Mouse (Mus musculus) liver, embryonic 14.5 days (tissue): ENCODE measurements around the gene A830031A19Rik. TPM values are rescaled to one million over a fixed set of nuclear protein-coding genes. Genes with fewer than 3 reads are reported as not detected.

Experiments
- ATAC-seq: fragments of 200-750 bp; cut with Nextera tagmentation; 2 replicates; pipeline ENCODE4 v1.8.0; 2017; ENCODE audit warnings: moderate number of reproducible peaks, mild to moderate bottlenecking, moderate library complexity; ENCODE audit not compliant: insufficient read depth
- DNase-seq, 3 experiments: peaks; one replicate each; pipeline ENCODE4 v3.0.0-alpha.2; 2012 to 2013; ENCODE audit warnings: low read depth in 3 of 3, low spot score in 3 of 3
- H3K27ac ChIP-seq: fragments of 300-500 bp; sonication (generic); 2 replicates; pipeline ENCODE4 v1.5.1; 2014; ENCODE audit warnings: moderate library complexity, mild to moderate bottlenecking, control low read depth, inconsistent platforms
- H3K27me3 ChIP-seq: fragments of 300-500 bp; sonication (generic); 2 replicates; pipeline ENCODE4 v1.6.1; 2014; ENCODE audit warnings: mild to moderate bottlenecking, low read length, moderate library complexity; ENCODE audit not compliant: control insufficient read depth, insufficient read depth
- H3K36me3 ChIP-seq: fragments of 300-500 bp; sonication (generic); replicated peaks from 2 replicates; pipeline ENCODE4 v1.6.1; 2014; ENCODE audit warnings: low read depth; ENCODE audit not compliant: control insufficient read depth, insufficient read depth
- H3K4me1 ChIP-seq, 2 experiments: fragments of 200-500 bp in 1 of 2; fragments of 300-500 bp in 1 of 2; sonication (generic) in 1 of 2; replicated peaks; 2 replicates each; pipeline ENCODE4 v1.6.1; 2012 to 2014; ENCODE audit warnings: antibody characterized with exemption in 1 of 2, inconsistent platforms in 1 of 2, low read length in 1 of 2; ENCODE audit not compliant: control insufficient read depth in 2 of 2, insufficient read depth in 2 of 2
- H3K4me2 ChIP-seq: fragments of 300-500 bp; sonication (generic); 2 replicates; pipeline ENCODE4 v1.6.1; 2014; ENCODE audit warnings: low read depth, mild to moderate bottlenecking, control low read depth, moderate library complexity
- H3K4me3 ChIP-seq, 2 experiments: fragments of 200-500 bp in 1 of 2; fragments of 300-500 bp in 1 of 2; sonication (generic) in 1 of 2; 2 replicates each; pipeline ENCODE4 v1.5.1; 2012 to 2014; ENCODE audit warnings: low read depth in 2 of 2, low read length in 2 of 2, mild to moderate bottlenecking in 2 of 2, control low read depth in 1 of 2, inconsistent platforms in 1 of 2, moderate library complexity in 1 of 2; ENCODE audit not compliant: insufficient read depth in 1 of 2
- H3K9ac ChIP-seq: fragments of 300-500 bp; sonication (generic); replicated peaks from 2 replicates; pipeline ENCODE4 v1.6.1; 2014; ENCODE audit warnings: mild to moderate bottlenecking, control low read depth, moderate library complexity
- H3K9me3 ChIP-seq: fragments of 300-500 bp; sonication (generic); 2 replicates; pipeline ENCODE4 v1.6.1; 2016; ENCODE audit warnings: low read length, mixed read lengths; ENCODE audit not compliant: control insufficient read depth
- CTCF ChIP-seq: IDR thresholded peaks from 2 replicates; pipeline ENCODE4 v1.5.1; 2016; ENCODE audit warnings: antibody characterized with exemption, low read depth, control low read depth
- EP300 ChIP-seq: IDR thresholded peaks from 2 replicates; pipeline ENCODE4 v1.6.1; 2016; ENCODE audit warnings: antibody characterized with exemption, low read depth
- WGBS: fragments of 180-500 bp; shearing (Covaris S2); extraction: QIAGEN DNeasy Blood & Tissue Kit; methylation state at CpG from one replicate; pipeline ENCODE4 v1.1.7; 2014; ENCODE audit not compliant: insufficient replicate concordance; 5-methylcytosine and 5-hydroxymethylcytosine counted together
- polyA plus RNA-seq, 2 experiments: library from polyadenylated mRNA; depleted of rRNA in 1 of 2; stranded (reverse) in 1 of 2; unstranded in 1 of 2; fragments of >200 nt; fragmentation: Nextera tagmentation in 1 of 2; extraction: Ambion mirVana in 1 of 2; gene quantifications; 2 replicates each; pipeline versions ENCODE4 v1.2.1 to v1.2.3; 2012 to 2014

A830031A19Rik gene
- polyA plus RNA-seq, 2 experiments: not detected

GRCm38 (mm10) chr11:24049226-24050031 lies 25.4 kb downstream of the A830031A19Rik start:
- ATAC-seq: no peak; the same call in 1 of the 2 replicates
- Histone ChIP-seq H3K36me3 (no peaks in the 10 kb centered on the region), H3K27me3 (no peaks in the 10 kb centered on the region; the same call in 1 of the 2 replicates), H3K4me2 (peak overlapping the region; percentile 55), H3K4me3 (peak overlapping the region; percentile 38 to 50), H3K4me1 (no peaks in the 10 kb centered on the region), H3K27ac (no peak overlapping the region), H3K9me3 (no peaks in the 10 kb centered on the region), H3K9ac (no peak overlapping the region; the same call in 1 of the 2 replicates)
- 5% methylated on average over 28 of the region's 28 CpGs for WGBS
- TF ChIP-seq CTCF: peak; percentile 100
- TF ChIP-seq EP300: no peak
- DNase-seq: peak; percentile 30 to 35 (median 30)

DNA sequence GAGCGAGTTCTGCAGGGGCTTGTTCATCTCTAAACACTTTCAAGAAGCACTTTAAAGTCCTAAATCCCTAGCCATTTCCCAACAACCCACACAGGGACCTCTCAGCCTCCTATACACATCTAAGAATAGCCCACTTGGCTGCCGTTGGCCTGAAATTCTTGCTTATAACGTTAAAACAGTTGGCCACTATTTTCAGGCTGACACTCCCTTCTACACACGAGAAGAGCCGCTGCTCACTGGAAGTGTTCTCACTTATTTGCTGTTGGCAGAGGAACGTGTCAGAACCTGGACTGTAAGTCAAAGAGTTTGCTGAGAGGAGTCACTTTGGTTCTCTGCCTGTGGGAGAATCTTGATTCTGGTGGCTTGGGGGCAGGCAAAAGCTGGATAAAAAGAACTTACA lies 30.8 kb downstream of the A830031A19Rik start:
- WGBS: 59% methylated on average over 6 of the region's 6 CpGs
- DNase-seq (no peak), ATAC-seq (no peak)
- Histone ChIP-seq H3K9me3 (no peaks in the 10 kb centered on the region), H3K27me3 (no peaks in the 10 kb centered on the region), H3K4me2 (no peak overlapping the region), H3K9ac (no peak overlapping the region), H3K4me3 (no peak overlapping the region), H3K4me1 (no peaks in the 10 kb centered on the region), H3K27ac (no peak overlapping the region), H3K36me3 (no peaks in the 10 kb centered on the region)
- TF ChIP-seq CTCF (no peak), EP300 (no peak)

DNA sequence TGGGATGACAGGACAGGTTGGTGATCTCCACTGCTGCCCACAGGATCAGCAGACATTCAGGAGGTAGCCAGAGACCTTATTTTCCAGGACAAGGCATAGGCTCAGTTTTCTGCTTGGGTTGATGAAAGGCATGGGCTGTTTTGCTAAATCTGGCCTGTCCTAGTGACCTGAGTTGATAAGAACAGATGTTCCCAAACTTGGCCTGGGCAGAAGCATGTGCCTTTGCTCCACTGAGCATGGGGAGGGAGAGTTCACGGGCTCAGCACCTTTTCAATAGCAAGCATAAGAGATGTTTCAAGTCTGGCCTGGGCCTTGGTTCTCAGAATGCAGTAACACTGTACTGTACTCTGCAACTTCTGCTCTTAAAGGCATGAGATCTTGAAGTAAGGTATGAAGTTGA lies 54.1 kb downstream of the A830031A19Rik start:
- no peaks in the 10 kb centered on the region for H3K36me3 ChIP-seq
- H3K9me3 ChIP-seq: no peaks in the 10 kb centered on the region
- TF ChIP-seq EP300 (no peak), CTCF (no peak)
- H3K27ac ChIP-seq: no peak overlapping the region
- no peaks in the 10 kb centered on the region for H3K27me3 ChIP-seq
- no peak overlapping the region for H3K4me2 ChIP-seq
- ATAC-seq (no peak), DNase-seq (no peak)
- WGBS: 44% methylated on average over 1 of the region's 1 CpGs
- H3K9ac ChIP-seq: no peak overlapping the region
- no peaks in the 10 kb centered on the region for H3K4me1 ChIP-seq
- no peak overlapping the region for H3K4me3 ChIP-seq

GRCm38 (mm10) chr11:24018783-24019182 lies 56.1 kb downstream of the A830031A19Rik start:
- Histone ChIP-seq H3K4me2 (no peak overlapping the region), H3K4me1 (no peaks in the 10 kb centered on the region), H3K9ac (no peak overlapping the region), H3K27me3 (no peaks in the 10 kb centered on the region), H3K9me3 (no peaks in the 10 kb centered on the region), H3K36me3 (no peaks in the 10 kb centered on the region), H3K27ac (no peak overlapping the region), H3K4me3 (no peak overlapping the region)
- DNase-seq: no peak
- 43% methylated on average over 2 of the region's 2 CpGs for WGBS
- no peak for ATAC-seq
- TF ChIP-seq CTCF: no peak
- no peak for TF ChIP-seq EP300

DNA sequence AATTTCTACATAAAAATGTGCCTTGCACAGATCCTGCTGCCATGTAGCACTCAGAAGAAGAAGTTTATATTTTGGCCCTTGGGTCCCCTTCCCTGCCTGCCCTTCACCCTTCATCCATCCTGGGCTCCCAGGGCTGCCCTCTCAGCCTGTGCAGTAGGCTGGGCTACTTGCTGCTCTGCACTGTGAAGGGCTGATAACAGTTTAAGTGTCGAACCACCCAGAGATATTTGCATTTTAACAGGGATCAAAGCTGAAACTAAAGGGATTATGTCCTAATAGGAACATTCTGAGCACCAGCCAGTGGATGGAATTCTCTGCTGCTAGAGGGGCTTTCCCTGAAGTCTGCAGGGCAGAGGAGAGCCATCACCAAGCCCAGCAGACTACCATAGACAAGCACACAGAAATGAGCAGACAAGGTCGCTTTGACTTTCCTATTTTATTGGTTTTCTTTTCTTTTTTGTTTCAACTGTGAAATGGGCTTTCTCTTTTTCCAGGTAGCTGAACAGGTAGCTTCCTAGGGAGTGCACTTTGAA lies 58.1 kb downstream of the A830031A19Rik start:
- no peak for DNase-seq
- WGBS: 14% methylated on average over 2 of the region's 2 CpGs
- Histone ChIP-seq H3K4me1 (no peaks in the 10 kb centered on the region), H3K27ac (no peak overlapping the region), H3K4me2 (no peak overlapping the region), H3K4me3 (no peak overlapping the region), H3K36me3 (no peaks in the 10 kb centered on the region), H3K27me3 (no peaks in the 10 kb centered on the region), H3K9me3 (no peaks in the 10 kb centered on the region), H3K9ac (no peak overlapping the region)
- ATAC-seq: no peak
- TF ChIP-seq EP300: no peak
- TF ChIP-seq CTCF: no peak
